Mouse (Mus musculus) cerebellum, adult 2 months (tissue): ENCODE results near the gene Mgat2. TPM values are rescaled to one million over a fixed set of nuclear protein-coding genes. Genes with fewer than 3 reads are reported as not detected.
"Not testable (repeated sequence)": the region's sequence is repeated elsewhere in the genome, so short reads cannot be mapped to it uniquely, and the experiment has no call there.

Experiments
- DNase-seq, 2 experiments: peaks; one replicate each; pipeline ENCODE4 v3.0.0; 2021
- H3K27ac ChIP-seq: fragments of 200-500 bp; 2 replicates; pipeline ENCODE4 v1.5.1; 2012; ENCODE audit warnings: low read length, control low read depth, inconsistent platforms; ENCODE audit not compliant: insufficient read depth
- H3K27me3 ChIP-seq: fragments of 200-500 bp; 2 replicates; pipeline ENCODE4 v1.6.1; 2012; ENCODE audit warnings: inconsistent platforms, mild to moderate bottlenecking, low read length, moderate library complexity; ENCODE audit not compliant: control insufficient read depth, insufficient read depth
- H3K4me1 ChIP-seq: fragments of 200-500 bp; 2 replicates; pipeline ENCODE4 v1.6.1; 2011; ENCODE audit warnings: low read length; ENCODE audit not compliant: control insufficient read depth, insufficient read depth
- H3K4me3 ChIP-seq: fragments of 200-500 bp; replicated peaks from 2 replicates; pipeline ENCODE3; 2011; ENCODE audit warnings: mild to moderate bottlenecking, low read depth, low read length, control low read depth; ENCODE audit not compliant: insufficient read depth
- CTCF ChIP-seq: fragments of 200-500 bp; IDR thresholded peaks from 2 replicates; pipeline ENCODE4 v1.5.1; 2011; ENCODE audit warnings: low read depth, mild to moderate bottlenecking, control low read depth, low read length, moderate library complexity, borderline replicate concordance; ENCODE audit not compliant: insufficient read depth
- POLR2A ChIP-seq: fragments of 200-500 bp; IDR thresholded peaks from 2 replicates; pipeline ENCODE4 v1.6.1; 2011; ENCODE audit warnings: low read length, control low read depth, borderline replicate concordance; ENCODE audit not compliant: insufficient read depth
- WGBS: fragments of 180-500 bp; shearing (Covaris S2); methylation state at CpG from one replicate; pipeline ENCODE4 v1.1.7; 2018; 5-methylcytosine and 5-hydroxymethylcytosine counted together
- polyA plus RNA-seq: library from polyadenylated mRNA; depleted of rRNA; stranded (reverse); fragments of >200 nt; gene quantifications from 2 replicates; pipeline ENCODE4 v1.2.3, GENCODE M21; 2012

The Mgat2 gene
- polyA plus RNA-seq, 1 experiment, result 15.9 TPM

GRCm38 (mm10) chr12:69157107-69157506 lies 26.9 kb upstream of the Mgat2 start:
- no peaks in the 10 kb centered on the region for H3K27me3 ChIP-seq
- no peaks in the 10 kb centered on the region for H3K4me1 ChIP-seq
- H3K4me3 ChIP-seq, result no peak overlapping the region
- no peak overlapping the region for H3K27ac ChIP-seq
- TF ChIP-seq CTCF (no peak), POLR2A (no peak)
- WGBS, result 99% methylated on average over 2 of the region's 2 CpGs
- DNase-seq, result no peak

GRCm38 (mm10) chr12:69158366-69158764 lies 25.6 kb upstream of the Mgat2 start:
- H3K27ac ChIP-seq, result peak overlapping the region; percentile 74
- H3K4me3 ChIP-seq, result peak overlapping the region; percentile 79
- DNase-seq, result no peak
- TF ChIP-seq CTCF (no peak), POLR2A (no peak)
- no peaks in the 10 kb centered on the region for H3K27me3 ChIP-seq
- 0% methylated on average over 19 of the region's 19 CpGs for WGBS
- H3K4me1 ChIP-seq, result no peaks in the 10 kb centered on the region

GRCm38 (mm10) chr12:69158765-69159577 lies 25.0 kb upstream of the Mgat2 start, which contains the start of gene Rps29:
Gene Rps29, minus strand, starts transcription at chr12:69159186.
- under 1% methylated on average over 59 of the region's 68 CpGs for WGBS
- peak; percentile 82; the same call in 1 of the 2 replicates for TF ChIP-seq POLR2A
- peak; percentile 98 to 99 for DNase-seq

GRCm38 (mm10) chr12:69159578-69159940 lies 24.4 kb upstream of the Mgat2 start:
- TF ChIP-seq POLR2A (no peak), CTCF (0 out of 2 replicates have a peak, but pooled peaks have one; percentile 22)
- 3% methylated on average over 9 of the region's 9 CpGs for WGBS
- Histone ChIP-seq H3K4me3 (peak overlapping the region; percentile 15), H3K27ac (no peak overlapping the region), H3K27me3 (no peaks in the 10 kb centered on the region), H3K4me1 (no peaks in the 10 kb centered on the region)
- peak; percentile 44 to 52 for DNase-seq

More at GRCm38 (mm10) chr12:69158765-69159577, 25.0 kb upstream of the Mgat2 start, which contains the start of gene Rps29:
- not testable (repeated sequence) for H3K4me1 ChIP-seq, H3K27me3 ChIP-seq
- H3K27ac ChIP-seq, result peak within 1 kb of the TSS; percentile 74
- peak within 1 kb of the TSS; percentile 79 for H3K4me3 ChIP-seq

- DNase-seq, H3K4me1 ChIP-seq, H3K27ac ChIP-seq, H3K4me3 ChIP-seq, H3K27me3 ChIP-seq: not testable (repeated sequence)
- WGBS, result 62% methylated on average over 2 of the region's 2 CpGs
Measured at GRCm38 (mm10) chr12:69160677-69161076, 23.3 kb upstream of the Mgat2 start.

GRCm38 (mm10) chr12:69163586-69163985 lies 20.4 kb upstream of the Mgat2 start:
- not testable (repeated sequence) for H3K4me1 ChIP-seq, DNase-seq
- 83% methylated on average over 4 of the region's 4 CpGs for WGBS

GRCm38 (mm10) chr12:69164904-69165303 lies 19.1 kb upstream of the Mgat2 start:
- 53% methylated on average over 3 of the region's 3 CpGs for WGBS
- no peak for DNase-seq

More at GRCm38 (mm10) chr12:69163586-69163985, 20.4 kb upstream of the Mgat2 start:
- not testable (repeated sequence) for H3K27ac ChIP-seq, H3K4me3 ChIP-seq, H3K27me3 ChIP-seq

GRCm38 (mm10) chr12:69166861-69167581 lies 16.9 kb upstream of the Mgat2 start:
- H3K4me3 ChIP-seq, H3K4me1 ChIP-seq, H3K27me3 ChIP-seq, H3K27ac ChIP-seq, DNase-seq: not testable (repeated sequence)
- WGBS, result 56% methylated on average over 8 of the region's 8 CpGs

More at GRCm38 (mm10) chr12:69164904-69165303, 19.1 kb upstream of the Mgat2 start:
- Histone ChIP-seq H3K4me3 (no peak overlapping the region), H3K4me1 (no peaks in the 10 kb centered on the region), H3K27ac (no peak overlapping the region), H3K27me3 (no peaks in the 10 kb centered on the region)
- no peak for TF ChIP-seq POLR2A
- TF ChIP-seq CTCF, result no peak
